ENCODE assay signal across 10 mouse cellular contexts in the genomic region with DNA sequence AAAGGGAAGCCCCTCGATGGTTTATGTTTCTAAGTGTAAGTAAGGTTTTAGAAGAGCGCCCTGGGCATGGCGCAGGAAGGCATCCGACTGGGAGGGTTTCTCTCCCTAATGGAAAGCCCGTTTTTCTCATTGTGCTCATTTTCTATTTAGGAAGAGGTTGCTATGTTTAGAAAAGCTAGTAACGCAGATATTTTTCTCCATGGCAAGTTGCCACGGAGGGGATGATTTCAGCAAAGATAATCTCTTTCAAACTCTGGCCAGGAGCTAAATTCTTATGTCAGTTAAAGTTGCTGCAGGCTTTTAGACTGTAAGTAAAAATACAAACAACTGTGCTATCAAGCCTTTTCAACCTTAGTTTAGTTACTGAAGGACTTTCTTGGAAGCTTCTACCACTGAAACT.
DNase-seq lines count a peak whose midpoint lies in the region; ATAC-seq and TF ChIP-seq lines count a peak whose summit lies in the region.
"Had no signal": no experiment of that assay in that cellular context is flagged by ENCODE, and none has a peak within 500 bp of the region (broad histone marks: within the 10 kb centered on the region; RNA-seq: fewer than 3 reads in every experiment).

No protein-coding gene starts in this region.

- peak overlapping the region; percentile 71; the same call in 1 of the 2 replicates for H3K27ac ChIP-seq in left cerebral cortex, adult 2 months
- H3K27ac ChIP-seq in embryonic facial prominence, embryonic 14.5 days (replicated peaks; ENCODE audit: low read depth, low read length) = peak overlapping the region; percentile 92
- H3K27ac ChIP-seq in hindbrain, embryonic 14.5 days = peak overlapping the region; percentile 43; the same call in 1 of the 2 replicates
- peak overlapping the region; percentile 49; the same call in 1 of the 2 replicates for H3K27ac ChIP-seq in midbrain, embryonic 15.5 days

- H3K36me3 ChIP-seq in embryonic facial prominence, embryonic 14.5 days (ENCODE audit: control insufficient read depth, insufficient read depth, low read length) = peaks cover 10% of the 10 kb centered on the region
- no peaks in the 10 kb centered on the region; the same call in 1 of the 2 replicates for H3K36me3 ChIP-seq in hindbrain, embryonic 14.5 days (replicated peaks; ENCODE audit: control insufficient read depth, insufficient read depth)
- no peaks in the 10 kb centered on the region for H3K36me3 ChIP-seq in midbrain, embryonic 15.5 days (replicated peaks)

- H3K9me3 ChIP-seq in embryonic facial prominence, embryonic 14.5 days (ENCODE audit: control insufficient read depth, low read length) = no peaks in the 10 kb centered on the region
- no peaks in the 10 kb centered on the region for H3K9me3 ChIP-seq in hindbrain, embryonic 14.5 days (ENCODE audit: control insufficient read depth, low read length)
- H3K9me3 ChIP-seq in midbrain, embryonic 15.5 days = no peaks in the 10 kb centered on the region
- H3K9me3 ChIP-seq: megakaryocyte, embryonic 14.5 days had no signal

- H3K9ac ChIP-seq in embryonic facial prominence, embryonic 14.5 days (ENCODE audit: low read depth, low read length) = no peak overlapping the region
- no peak overlapping the region for H3K9ac ChIP-seq in hindbrain, embryonic 14.5 days
- no peak overlapping the region for H3K9ac ChIP-seq in midbrain, embryonic 15.5 days

- no peaks in the 10 kb centered on the region for H3K27me3 ChIP-seq in embryonic facial prominence, embryonic 14.5 days (replicated peaks; ENCODE audit: control insufficient read depth, insufficient read depth, low read length)
- no peaks in the 10 kb centered on the region for H3K27me3 ChIP-seq in hindbrain, embryonic 14.5 days (ENCODE audit: control insufficient read depth, insufficient read depth, low read length)
- H3K27me3 ChIP-seq in midbrain, embryonic 15.5 days (replicated peaks) = no peaks in the 10 kb centered on the region
- H3K27me3 ChIP-seq: megakaryocyte, embryonic 14.5 days had no signal

- WGBS in embryonic facial prominence, embryonic 14.5 days = 34% methylated on average over 7 of the region's 7 CpGs
- 55% methylated on average over 7 of the region's 7 CpGs for WGBS in hindbrain, embryonic 14.5 days
- WGBS in midbrain, embryonic 15.5 days = 53% methylated on average over 7 of the region's 7 CpGs

- H3K4me2 ChIP-seq in embryonic facial prominence, embryonic 14.5 days (ENCODE audit: low read depth, low read length) = peak overlapping the region; percentile 7
- H3K4me2 ChIP-seq in hindbrain, embryonic 14.5 days (replicated peaks) = no peak overlapping the region
- no peak overlapping the region for H3K4me2 ChIP-seq in midbrain, embryonic 15.5 days

- H3K4me1 ChIP-seq in embryonic facial prominence, embryonic 14.5 days (ENCODE audit: control insufficient read depth, insufficient read depth, low read length) = peaks cover 51% of the 10 kb centered on the region
- peaks cover 20% of the 10 kb centered on the region for H3K4me1 ChIP-seq in hindbrain, embryonic 14.5 days (replicated peaks; ENCODE audit: control insufficient read depth, insufficient read depth, low read length)
- peaks cover 9% of the 10 kb centered on the region; the same call in 1 of the 2 replicates for H3K4me1 ChIP-seq in midbrain, embryonic 15.5 days

- no peak for TF ChIP-seq CTCF in left cerebral cortex, adult 2 months (IDR thresholded peaks at IDR 0.05)

- H3K4me3 ChIP-seq in left cerebral cortex, adult 2 months = no peak overlapping the region
- no peak overlapping the region for H3K4me3 ChIP-seq in embryonic facial prominence, embryonic 14.5 days (ENCODE audit: low read depth, low read length)
- no peak overlapping the region for H3K4me3 ChIP-seq in hindbrain, embryonic 14.5 days (replicated peaks; ENCODE audit: low read length)
- H3K4me3 ChIP-seq in midbrain, embryonic 15.5 days = no peak overlapping the region
- H3K4me3 ChIP-seq: megakaryocyte, embryonic 14.5 days had no signal

- intact Hi-C loops in left cerebral cortex, adult 2 months (cut with DNase I) = loop anchor here (10.0 kb wide), 1 partner anchor 576 kb away; a partner anchor contains a TSS

- DNase-seq in left cerebral cortex, adult 2 months (ENCODE audit: extremely low spot score in 1 of 2, low spot score in 2 of 2) = no peak
- no peak for DNase-seq in left cerebral cortex, adult 18-20 months (ENCODE audit: low spot score in 2 of 2)
- DNase-seq in embryonic facial prominence, embryonic 14.5 days (ENCODE audit: low spot score) = peak; percentile 92
- no peak for DNase-seq in hindbrain, embryonic 14.5 days (ENCODE audit: low spot score)
- DNase-seq in layer of hippocampus, adult 9-10 months (ENCODE audit: low spot score) = no peak
- DNase-seq in thymus, postnatal 36 days = no peak
- DNase-seq in ovary, postnatal 10 days (ENCODE audit: low spot score) = no peak
- DNase-seq: cerebellum, postnatal 14 days had no signal

- ATAC-seq in embryonic facial prominence, embryonic 14.5 days (ENCODE audit: low read depth) = no peak
- ATAC-seq in hindbrain, embryonic 14.5 days (ENCODE audit: low FRiP score) = no peak
- no peak for ATAC-seq in midbrain, embryonic 15.5 days (replicated peaks)
